ENCODE assay signal across 18 mouse cellular contexts in the genomic region with DNA sequence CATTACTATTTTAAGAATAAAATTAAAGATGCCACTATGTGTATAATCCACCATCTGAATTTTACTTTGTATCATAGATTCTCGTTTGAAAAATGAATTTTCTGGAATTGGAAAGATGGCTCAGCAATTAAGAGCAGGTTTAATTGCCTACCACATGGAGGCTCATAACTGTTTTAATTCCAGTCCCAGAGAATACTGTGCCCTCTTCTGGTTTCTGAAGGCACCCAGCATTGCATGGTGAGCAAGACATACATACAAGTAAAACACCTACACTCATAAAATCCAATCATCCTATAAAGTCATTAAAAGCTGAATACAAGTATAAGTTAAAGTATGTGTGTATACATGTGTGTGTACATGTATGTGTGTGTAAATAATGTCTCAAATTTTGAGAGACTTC.
"Had no signal": no experiment of that assay in that cellular context is flagged by ENCODE, and none has a peak within 500 bp of the region (broad histone marks: within the 10 kb centered on the region; RNA-seq: fewer than 3 reads in every experiment).

No protein-coding gene starts in this region.

- H3K9me3 ChIP-seq: liver, embryonic 15.5 days; lung, embryonic 15.5 days; megakaryocyte, embryonic 14.5 days; midbrain, embryonic 12.5 days; midbrain, embryonic 15.5 days; neural tube, embryonic 12.5 days had no signal

- H3K27me3 ChIP-seq: liver, embryonic 15.5 days; lung, embryonic 15.5 days; megakaryocyte, embryonic 14.5 days; midbrain, embryonic 12.5 days; midbrain, embryonic 15.5 days; neural tube, embryonic 12.5 days had no signal

- H3K4me2 ChIP-seq: liver, embryonic 15.5 days; lung, embryonic 15.5 days; midbrain, embryonic 12.5 days; midbrain, embryonic 15.5 days; neural tube, embryonic 12.5 days had no signal

- H3K4me1 ChIP-seq: liver, embryonic 15.5 days; lung, embryonic 15.5 days; megakaryocyte, embryonic 14.5 days had no signal

- DNase-seq: liver, postnatal 0 days; lung, adult 2 months; lung, postnatal 14 days; lung, postnatal 36 days; right cerebral cortex, postnatal 14 days; right cerebral cortex, postnatal 4 days; spleen, adult 18-20 months; thymus, adult 18-20 months; thymus, postnatal 14 days; thymus, postnatal 36 days had no signal

- H3K27ac ChIP-seq: liver, embryonic 15.5 days; lung, embryonic 15.5 days; macrophage; midbrain, embryonic 12.5 days; midbrain, embryonic 15.5 days; neural tube, embryonic 12.5 days had no signal

- H3K9ac ChIP-seq: liver, embryonic 15.5 days; liver, postnatal 0 days; lung, embryonic 15.5 days; midbrain, embryonic 12.5 days; midbrain, embryonic 15.5 days; neural tube, embryonic 12.5 days had no signal

- H3K36me3 ChIP-seq: liver, embryonic 15.5 days; lung, embryonic 15.5 days; midbrain, embryonic 12.5 days; midbrain, embryonic 15.5 days; neural tube, embryonic 12.5 days had no signal

- H3K4me3 ChIP-seq: liver, embryonic 15.5 days; lung, embryonic 15.5 days; megakaryocyte, embryonic 14.5 days; midbrain, embryonic 12.5 days; midbrain, embryonic 15.5 days; neural tube, embryonic 12.5 days had no signal

- ATAC-seq: liver, postnatal 0 days; lung, postnatal 0 days; midbrain, embryonic 15.5 days had no signal
